Mouse (Mus musculus) retina, postnatal 7 days (tissue): ENCODE results near the gene Rap1gap.

Experiments
- DNase-seq: peaks from one replicate; pipeline ENCODE4 v3.0.0-alpha.2; 2012; ENCODE audit warnings: low read depth, low spot score

Gene Rap1gap

DNA sequence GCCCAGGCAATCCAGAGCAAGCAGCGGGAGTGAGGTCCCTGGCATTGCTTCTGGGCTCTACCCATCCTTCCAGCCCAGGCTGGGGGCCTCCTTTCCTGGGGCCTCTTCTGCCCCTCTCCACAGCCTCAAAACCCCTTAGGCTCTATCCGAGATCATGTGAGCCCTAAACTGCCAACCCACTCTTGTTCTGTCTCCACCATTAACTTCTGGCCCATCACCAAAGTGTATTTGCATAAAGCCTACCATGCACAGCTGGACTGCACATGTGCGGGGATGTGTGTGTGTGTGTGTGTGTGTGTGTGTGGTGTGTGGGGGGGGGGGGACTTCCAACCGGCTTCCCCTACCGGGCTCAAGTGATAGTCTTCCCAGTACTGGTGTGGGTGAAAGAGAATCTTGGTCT is 109.5 kb downstream of the Rap1gap start:
- DNase-seq, result no peak

DNA sequence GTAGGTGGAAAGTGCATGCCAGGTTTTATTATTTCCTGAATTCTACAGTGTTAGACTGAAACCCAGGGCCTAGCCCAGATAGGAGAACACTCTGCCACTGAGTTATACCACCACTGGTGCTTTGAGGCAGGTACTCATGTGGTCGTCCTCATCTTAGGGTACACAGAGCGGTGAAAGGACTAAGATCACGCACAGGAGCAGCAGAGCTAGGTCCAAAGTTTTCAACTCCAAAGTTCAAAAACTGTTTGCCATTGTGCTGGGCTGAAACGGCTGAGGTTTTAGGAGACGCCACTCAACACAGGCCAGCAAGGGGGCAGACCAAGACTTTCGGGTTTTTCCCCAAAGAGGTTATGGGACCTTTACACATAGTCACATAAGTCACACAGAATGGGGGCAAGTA is 110.0 kb downstream of the Rap1gap start:
- no peak for DNase-seq

- no peak for DNase-seq
Observed at GRCm38 (mm10) chr4:137777866-137778265, 113.3 kb downstream of the Rap1gap start.

DNA sequence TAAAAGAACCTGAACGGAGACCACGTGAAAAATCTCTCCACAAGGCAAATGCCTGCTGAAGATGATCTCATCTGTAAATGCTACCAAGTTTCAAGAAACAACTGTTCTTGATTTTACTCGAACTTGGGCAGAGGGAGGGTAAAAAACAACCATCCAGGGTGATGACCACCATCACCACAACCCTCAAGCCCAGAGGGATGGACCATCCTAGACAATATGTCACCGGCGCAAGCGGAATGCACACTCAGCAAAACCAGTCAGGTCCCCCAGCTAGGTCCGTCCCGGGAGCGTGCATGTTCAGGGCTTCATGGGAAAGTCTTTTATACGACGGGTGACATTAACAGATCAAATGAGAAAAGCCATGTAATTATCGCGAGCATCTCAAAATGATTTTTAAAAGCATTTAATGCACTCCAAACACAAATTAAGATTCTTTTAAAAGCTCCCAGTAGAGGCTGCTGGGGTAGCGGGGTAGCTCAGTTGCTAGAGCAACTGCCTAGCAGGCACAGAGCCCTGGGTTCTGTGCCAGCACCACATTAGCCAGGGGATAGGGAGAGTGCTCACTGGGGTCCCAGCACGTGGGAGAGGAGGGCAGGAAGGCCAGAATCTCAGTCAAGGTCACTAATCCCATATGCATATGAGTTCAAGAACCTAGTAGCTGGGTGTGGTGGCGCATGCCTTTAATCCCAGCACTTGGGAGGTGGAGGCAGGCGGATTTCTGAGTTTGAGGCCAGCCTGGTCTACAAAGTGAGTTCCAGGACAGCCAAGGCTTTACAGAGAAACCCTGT is 114.1 kb downstream of the Rap1gap start:
- no peak for DNase-seq
